Mouse (Mus musculus): ENCODE results near the gene St8sia1. TPM values are rescaled to one million over a fixed set of nuclear protein-coding genes. Genes with fewer than 3 reads are reported as not detected.
A peak's percentile ranks its signal among the peaks of the same experiment; 100 is the strongest.

Gene St8sia1
- total RNA-seq, 2 experiments from 2014 or later: 31.4 to 33.5 TPM

DNA sequence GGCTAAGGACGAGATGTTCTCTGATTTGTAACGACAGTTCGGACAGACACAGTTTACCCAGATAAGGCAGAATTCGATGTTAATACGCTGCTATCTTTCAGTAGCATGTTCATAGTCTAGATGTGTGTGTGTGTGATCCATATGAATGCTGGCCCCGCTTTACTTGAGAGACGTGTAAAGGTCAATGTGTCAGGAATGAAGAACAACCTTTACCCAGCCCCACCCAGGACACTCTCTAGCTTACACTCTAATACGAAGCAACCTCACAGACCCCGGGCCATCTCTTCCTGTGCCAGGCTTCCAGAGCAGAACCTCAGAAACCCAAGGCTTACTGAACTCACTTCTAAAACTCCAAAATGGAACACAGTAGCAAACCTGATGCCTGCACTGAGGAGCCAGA, 165.4 kb downstream of the St8sia1 start:
- no peak for DNase-seq
- intact Hi-C loops (cut with DNase I): no loop called here

DNA sequence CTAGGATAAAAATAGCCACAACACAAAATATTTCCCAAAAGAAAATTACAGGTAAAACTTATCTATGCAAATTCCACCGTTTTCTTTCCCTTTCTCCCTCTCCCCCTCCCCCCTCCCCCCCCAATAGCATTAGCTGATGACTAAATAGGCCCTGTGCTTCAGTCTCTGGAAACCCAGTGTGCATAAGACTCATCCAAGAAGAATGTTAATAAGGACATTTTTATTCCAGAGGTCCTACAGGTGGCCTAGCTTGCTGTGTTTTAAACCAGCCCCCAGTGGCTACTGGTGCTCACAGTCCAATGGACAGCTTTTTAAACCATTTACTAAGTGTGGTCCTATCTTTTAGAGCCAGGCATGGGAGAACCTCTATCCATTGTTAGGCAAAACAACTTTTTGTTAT, 166.3 kb downstream of the St8sia1 start:
- intact Hi-C loops (cut with DNase I): no loop called here

DNA sequence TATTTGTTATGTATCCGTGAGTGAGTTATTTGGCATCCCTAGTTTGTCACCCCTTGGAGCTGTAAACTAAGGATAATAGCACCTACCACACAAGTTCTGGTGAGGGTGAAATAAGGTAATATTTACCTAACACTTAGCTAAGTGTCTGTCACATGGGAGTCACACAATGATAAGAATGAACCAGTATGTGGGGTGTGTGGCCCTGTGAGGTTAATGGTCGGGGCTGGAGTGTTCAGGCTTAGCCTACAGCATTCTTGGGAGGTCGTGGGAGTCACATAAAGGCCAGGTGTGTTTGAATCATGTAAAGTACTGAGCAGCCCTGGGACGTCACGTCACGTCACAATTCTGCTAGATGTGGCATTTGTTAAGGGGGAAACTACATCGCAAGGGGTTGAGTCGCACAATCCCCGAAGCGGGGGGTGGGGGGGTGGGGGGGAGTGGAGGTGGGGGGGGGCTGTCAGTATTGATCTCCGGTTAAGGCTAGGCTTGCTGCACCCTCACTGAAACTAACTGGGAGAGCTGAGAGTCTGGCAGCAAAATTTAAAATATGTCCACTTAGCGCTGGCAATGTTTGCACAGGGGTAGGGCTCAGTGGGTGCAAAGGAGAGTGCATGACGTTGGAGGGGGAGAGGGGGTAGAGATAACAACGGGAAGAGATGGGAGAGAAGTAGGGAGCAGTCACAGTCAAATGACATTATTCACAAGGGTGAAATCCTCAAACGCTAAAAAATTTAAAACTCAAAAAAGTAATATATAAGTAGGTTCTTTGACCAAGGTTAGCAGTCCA, 168.4 kb downstream of the St8sia1 start:
- intact Hi-C loops (cut with DNase I): no loop called here
- no peak for DNase-seq

More for the DNA sequence above, 166.3 kb downstream of the St8sia1 start:
- no peak for DNase-seq

DNA sequence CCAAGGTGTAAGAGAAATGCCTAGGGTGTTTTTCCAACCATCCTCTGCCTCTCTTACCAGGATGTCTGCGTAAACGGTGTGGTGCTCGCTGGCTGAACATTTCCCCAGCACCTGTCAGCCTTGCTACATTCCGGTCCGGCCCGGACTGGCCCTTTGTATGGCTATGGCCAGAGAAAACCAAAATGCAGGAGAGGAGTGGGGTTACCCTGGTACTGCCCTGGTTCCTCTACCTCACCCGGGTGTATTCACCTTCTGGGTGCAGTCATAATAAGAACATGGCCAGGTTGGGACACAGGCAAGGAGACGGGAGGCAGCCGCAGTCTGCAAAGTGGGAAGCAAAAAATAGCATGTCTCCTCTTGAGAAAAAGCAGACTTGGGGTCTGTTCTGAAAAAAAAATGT, 169.2 kb downstream of the St8sia1 start:
- intact Hi-C loops (cut with DNase I): no loop called here
- DNase-seq: no peak

DNA sequence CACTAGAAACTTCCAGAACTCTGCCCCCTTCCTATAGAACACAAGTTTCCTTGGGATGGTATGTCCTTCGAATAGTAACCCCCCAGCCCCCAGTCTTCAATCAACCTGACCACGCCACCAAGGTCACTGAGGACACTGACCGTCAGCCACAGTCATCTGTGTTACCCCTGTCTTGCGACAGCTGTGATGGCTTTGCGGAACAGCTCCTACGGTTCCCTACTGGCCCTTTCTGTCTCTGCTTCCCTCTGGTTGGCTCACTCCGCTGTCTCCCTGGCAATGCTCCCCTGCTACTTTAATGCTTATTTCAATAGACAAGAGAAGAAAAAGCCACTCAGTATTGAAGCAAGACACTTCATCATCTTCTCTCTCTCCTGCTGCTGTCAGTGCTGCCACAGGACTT, 170.8 kb downstream of the St8sia1 start:
- peak; percentile 62 for DNase-seq
- intact Hi-C loops (cut with DNase I): no loop called here

DNA sequence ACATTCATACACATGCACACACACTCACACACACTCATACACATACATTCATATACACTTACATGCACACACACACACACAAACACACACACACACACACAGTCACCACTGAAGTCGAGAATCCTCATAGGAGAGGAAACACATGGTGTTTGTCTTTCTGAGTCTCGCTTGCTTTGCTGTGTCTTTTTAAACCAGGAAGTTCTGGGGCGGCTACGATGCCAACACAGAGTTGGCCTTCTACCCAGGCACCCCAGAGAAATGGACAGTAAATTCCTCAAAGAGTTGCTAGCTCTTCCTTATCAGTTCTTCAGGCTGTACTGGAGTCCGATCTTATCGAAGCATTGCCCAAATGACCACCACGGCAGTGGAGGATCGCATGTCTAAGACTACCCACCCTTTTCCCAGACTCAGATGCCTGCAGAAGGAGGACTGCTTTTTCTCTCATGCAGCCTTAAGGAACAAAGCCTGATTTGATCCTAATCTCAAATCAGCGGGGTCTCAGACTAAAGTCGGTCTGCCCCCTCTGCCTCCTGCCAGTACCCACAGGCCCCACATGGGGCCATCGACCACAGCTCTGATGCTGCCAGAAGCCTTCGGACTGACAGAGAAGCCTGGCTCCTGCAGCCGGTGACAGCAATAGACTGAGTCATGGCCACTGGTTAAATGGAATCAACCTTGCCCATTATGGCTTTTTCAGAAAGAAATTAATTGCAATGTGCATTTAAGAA, 171.8 kb downstream of the St8sia1 start:
- DNase-seq: peak; percentile 82
- intact Hi-C loops (cut with DNase I): no loop called here

DNA sequence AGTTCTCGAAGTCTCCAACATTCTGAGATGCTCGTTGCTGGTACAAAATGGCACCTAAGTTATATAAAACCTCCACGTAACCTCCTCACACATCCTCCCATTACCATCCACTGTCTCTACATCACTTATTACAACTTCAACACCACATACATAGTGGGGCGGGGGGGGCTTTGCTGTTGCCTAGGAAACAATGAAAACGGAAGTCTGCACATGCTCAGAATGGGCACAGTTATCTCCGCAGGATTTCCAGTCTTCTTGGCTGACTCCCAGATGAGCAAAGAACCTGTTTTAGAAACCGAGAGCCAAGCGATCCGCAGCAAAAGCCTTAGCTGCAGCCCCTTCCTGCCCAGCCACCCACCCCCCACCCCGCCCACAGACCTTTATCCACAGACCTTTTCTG, 174.5 kb downstream of the St8sia1 start:
- DNase-seq: no peak
- intact Hi-C loops (cut with DNase I): loop anchor here (5.0 kb wide), 1 partner anchor 173 kb away; the partner anchor contains the start of gene St8sia1

DNA sequence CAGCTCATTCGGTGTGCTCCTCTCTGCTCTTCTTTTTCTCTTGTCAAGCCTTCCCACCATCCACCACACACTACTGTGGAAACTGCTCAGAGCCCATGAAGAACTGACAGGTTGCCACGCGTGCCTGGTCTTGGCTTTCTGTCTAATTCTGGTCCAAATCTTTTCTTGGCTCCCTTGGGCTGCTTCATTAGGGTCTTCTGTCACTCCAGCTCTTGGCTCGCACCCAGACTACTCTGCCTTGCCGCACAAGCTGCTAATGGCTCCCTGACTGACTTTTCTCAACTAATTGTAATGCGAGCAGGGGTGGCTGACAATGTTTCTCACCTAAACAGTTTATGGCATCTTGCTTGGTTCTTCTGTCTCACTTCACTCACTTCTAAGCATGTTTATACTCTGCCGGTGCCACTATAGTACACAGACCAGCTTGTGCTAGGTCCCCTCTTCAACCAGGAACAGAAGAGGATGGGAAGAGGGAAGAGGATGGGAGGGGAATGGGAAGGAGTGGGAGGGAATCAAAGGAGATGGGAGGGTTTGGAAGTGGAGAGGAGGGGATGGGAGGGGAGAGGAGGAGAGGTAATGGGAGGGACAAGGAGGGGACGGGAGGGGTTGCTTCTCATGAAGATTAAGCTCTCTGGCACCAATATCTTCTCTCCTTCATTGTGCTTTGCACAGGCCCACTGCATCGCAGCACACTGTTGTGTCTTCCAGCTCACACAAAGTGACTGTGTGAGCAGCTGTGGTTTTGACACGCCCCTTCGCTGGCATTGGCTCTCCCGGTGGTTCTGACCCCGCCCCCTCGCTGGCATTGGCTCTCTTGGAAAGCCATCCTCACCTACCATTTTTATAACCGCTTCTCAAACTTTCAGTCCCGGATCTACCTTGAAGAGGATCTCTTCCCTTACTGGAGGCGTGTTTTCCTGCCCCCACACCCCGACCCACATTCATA, 175.9 kb downstream of the St8sia1 start:
- intact Hi-C loops (cut with DNase I): loop anchor here (5.0 kb wide), 1 partner anchor 174 kb away; the partner anchor contains the start of gene St8sia1

DNA sequence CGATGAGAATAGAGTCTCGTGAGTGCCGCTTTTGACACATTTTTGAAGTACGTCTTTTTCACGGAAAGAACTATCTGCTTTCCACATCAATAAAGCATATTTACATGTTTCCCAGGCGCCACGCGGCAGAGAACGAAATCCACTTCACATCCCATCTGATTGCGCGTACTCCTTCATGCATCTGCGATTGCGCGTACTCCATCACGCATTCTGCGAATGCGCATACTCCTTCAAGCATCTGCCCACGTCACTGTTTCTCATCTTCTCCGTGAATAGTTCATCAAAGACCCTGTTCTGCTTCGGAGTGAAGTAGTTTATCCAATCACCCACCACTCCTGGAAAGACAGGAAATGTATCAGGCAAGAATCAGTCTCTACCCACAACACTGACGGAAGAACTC, 178.1 kb downstream of the St8sia1 start:
- intact Hi-C loops (cut with DNase I): loop anchor here (5.0 kb wide), 1 partner anchor 176 kb away; the partner anchor contains the start of gene St8sia1
- DNase-seq: no peak

More for the DNA sequence above, 175.9 kb downstream of the St8sia1 start:
- DNase-seq: peak; percentile 84

DNA sequence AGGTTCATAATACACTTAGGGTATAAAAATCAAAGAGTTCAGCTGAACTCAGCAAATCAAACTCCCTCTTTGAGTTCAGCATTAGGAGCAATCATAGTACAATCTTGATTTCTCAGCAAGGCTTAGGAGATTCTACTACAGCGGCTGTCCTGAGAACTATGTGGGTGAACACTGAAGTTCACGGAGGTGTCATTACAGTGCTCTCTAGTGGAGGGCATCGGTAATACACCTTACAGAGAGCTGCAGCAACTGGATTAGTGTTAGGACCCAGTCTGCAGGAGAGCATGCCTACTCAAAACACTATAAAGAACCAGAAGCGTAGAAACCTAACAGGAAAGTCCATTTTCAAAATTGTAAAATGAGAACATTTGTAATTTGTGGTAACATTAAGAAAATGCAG, 178.9 kb downstream of the St8sia1 start:
- peak; percentile 45 for DNase-seq
- intact Hi-C loops (cut with DNase I): loop anchor here (5.0 kb wide), 1 partner anchor 177 kb away; the partner anchor contains the start of gene St8sia1

DNA sequence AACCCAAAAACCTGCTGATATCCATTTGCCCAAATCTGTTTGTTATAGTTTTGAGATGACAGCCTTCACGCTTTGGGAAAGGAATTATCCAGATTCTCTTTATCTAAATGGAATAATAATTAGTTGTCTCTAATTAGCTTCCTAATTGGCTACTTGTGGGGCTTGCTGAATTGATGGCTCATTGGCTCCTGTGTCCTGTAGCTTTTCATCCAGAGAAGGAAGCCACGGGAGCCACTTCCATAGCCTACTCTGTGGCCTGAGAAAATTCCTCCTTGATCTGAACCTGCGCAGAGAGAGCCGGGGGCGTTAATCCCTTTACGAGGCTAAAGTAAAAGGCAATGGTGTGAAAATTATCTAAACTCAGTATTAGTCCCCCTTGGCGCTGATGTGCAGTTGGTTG, 183.0 kb downstream of the St8sia1 start:
- DNase-seq: no peak

DNA sequence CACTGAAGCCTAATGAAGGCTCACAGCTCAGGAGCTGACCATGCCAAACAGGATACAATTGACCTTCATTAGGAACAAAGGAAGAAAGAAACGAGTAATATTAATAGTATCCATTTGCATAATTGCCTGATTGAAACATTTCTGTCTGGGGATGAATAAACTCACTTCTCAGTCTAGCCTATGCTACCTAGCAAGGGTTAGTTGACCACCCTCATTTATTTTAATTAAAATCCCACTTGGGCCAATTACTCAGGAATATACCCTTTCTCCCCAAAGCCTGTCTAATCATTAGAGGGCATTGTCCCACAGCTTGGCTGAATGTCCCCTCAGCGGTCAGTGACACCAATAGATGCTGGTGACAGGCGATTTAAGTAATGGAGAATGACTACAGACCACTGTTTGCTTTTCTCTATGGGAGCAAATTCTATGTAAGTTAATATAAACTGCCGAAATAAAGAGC, 183.6 kb downstream of the St8sia1 start:
- DNase-seq: no peak
- intact Hi-C loops (cut with DNase I): no loop called here

More for the DNA sequence above, 183.0 kb downstream of the St8sia1 start:
- intact Hi-C loops (cut with DNase I): no loop called here

DNA sequence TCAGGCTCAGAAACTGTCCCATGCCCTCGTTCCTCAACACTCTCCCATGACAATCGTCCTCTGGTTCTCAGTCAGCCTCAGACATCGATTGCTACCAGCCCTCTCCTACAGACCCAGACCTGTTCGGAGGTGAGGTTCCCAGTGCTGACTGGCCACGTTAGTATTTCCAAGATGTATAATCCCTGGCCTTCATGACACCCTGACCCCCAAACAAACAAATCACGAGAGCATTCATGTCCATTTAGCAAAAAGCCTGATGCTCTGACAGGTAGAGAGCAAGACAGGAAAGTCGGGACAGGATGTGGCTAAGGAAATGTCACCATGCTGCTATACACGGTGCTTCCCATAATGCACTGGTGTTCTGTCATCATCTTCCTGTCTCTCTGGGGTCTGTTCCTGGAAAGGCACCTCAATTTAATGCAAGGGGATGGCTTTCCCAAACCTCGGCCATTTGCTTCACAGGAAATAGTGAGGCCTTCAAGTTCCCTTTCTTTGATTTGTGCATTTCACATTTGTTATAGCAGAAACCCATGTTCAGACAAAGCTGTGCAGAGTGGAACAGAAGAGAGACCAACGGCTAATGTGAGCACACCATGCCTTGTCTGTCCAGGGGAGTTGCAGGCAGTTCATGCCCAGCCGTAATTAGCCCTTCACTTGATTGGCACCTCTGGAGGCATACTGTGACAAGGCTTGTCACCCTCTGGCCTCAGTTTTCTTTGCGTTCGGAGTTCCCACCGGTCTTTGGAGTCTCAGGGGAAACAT, 184.3 kb downstream of the St8sia1 start:
- intact Hi-C loops (cut with DNase I): loop anchor here (2.0 kb wide), 1 partner anchor 247 kb away; no protein-coding TSS in a partner anchor
- no peak for DNase-seq

DNA sequence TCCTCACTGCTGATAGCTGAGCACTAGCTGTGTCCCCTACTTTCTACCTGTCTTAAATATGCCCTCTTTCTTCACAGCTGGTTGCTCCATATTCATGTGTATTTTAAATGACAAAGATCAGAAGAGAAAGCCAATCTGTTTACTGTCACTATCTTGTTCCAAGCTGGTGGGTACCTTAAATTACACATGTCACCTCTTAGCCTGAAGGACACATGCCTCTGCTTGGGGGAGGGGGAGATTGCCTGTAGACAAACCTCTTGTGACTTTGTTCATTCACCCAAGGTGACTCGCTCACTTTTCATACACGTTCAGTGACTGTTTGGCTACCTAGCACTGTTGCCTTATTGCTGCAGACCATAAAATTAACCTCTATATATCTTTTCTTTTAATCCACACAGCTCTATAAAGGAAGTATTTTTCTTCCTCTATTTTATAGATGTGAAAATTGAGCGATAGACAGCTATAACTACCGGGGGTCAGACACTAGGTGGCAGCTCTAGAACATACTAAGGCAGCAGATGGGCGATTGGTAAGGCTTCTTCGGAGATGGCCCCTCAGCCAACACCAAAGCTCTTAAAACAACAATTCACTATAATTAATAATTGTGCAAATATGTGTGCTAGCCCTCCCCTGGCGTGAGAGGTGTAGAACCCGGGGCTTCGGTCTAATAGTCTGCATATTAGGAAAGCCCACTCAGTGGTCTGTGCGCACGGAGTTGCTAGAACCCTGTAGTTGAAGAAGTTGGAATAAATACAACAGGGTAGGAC, 185.0 kb downstream of the St8sia1 start:
- intact Hi-C loops (cut with DNase I): loop anchor here (2.0 kb wide), 1 partner anchor 248 kb away; no protein-coding TSS in a partner anchor
- DNase-seq: peak; percentile 62

DNA sequence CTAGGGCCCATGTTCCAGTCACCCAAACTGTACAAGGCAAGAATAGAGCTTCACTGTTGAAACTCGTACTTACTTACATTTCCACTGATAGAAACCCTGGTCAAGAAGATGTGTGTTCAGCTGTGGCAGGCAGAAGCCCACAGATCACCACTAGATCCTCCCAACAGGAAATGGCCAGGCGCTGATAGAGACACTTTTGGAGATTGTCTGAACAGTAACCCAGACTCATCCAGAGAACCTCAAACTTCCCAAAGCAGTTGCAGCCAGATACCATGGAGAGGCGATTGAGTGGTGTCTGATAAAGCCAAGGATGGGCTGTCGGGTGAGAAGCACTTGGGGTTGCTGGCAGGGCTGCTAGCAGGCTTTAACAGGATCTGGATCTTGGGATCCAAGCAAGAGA, 187.3 kb downstream of the St8sia1 start:
- intact Hi-C loops (cut with DNase I): no loop called here

DNA sequence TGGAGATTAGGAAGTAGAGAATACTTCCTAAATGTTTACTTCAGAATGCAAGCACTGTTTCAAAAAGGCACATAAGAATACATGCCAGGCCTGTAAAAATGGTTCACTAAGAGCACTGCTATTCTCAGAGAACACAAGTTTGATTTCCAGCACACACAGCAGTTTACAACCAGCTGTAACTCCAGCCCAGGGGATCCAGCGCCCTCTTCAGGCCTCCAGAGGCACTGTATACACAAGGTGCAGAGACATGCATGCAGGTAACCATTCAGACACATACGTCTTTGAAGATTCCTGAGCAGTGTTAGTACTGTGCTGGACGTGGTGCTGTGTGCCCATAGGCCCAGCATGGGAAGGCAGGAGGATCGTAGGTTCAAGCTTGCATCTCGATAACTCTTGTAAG, 190.7 kb downstream of the St8sia1 start:
- intact Hi-C loops (cut with DNase I): no loop called here
- DNase-seq: no peak

More for the DNA sequence above, 187.3 kb downstream of the St8sia1 start:
- no peak for DNase-seq

DNA sequence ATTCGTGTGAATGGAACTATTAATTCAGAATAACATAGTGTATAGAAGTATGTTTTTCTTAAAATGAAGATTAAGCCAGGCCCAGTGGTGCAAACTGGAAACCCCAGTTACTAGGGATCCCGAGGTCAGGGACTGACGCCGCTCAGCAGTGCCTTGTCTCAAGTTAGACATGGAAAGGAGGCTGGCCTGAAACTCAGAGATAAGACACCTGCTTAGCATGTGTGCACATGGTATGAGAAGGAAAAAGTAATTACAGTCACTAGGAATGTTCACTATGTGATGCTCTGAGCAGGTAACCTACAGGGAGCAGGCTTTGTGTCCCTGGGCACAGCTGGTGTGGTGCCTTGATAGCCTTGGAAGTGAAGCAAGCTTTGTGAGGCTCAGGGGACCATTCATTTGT, 192.6 kb downstream of the St8sia1 start:
- intact Hi-C loops (cut with DNase I): no loop called here
- no peak for DNase-seq
